Mouse (Mus musculus) E14TG2a.4 (cell line): ENCODE results near the gene Usp38.

Experiments
- H3K27me3 ChIP-seq: 2 replicates; pipeline ENCODE4 v1.6.1; 2014; ENCODE audit warnings: low read length, control low read depth; ENCODE audit not compliant: insufficient read depth
- H3K36me3 ChIP-seq: 2 replicates; pipeline ENCODE4 v1.6.1; 2014; ENCODE audit warnings: low read length, control low read depth; ENCODE audit not compliant: insufficient read depth
- H3K4me1 ChIP-seq: replicated peaks from 2 replicates; pipeline ENCODE4 v1.6.1; 2014; ENCODE audit warnings: low read depth, low read length, control low read depth
- H3K4me3 ChIP-seq: replicated peaks from 2 replicates; pipeline ENCODE4 v1.5.1; 2014; ENCODE audit warnings: mild to moderate bottlenecking, low read length
- H3K9me3 ChIP-seq: 2 replicates; pipeline ENCODE4 v1.6.1; 2014; ENCODE audit warnings: low read length, control low read depth
- CTCF ChIP-seq: conservative IDR thresholded peaks from 2 replicates; pipeline ENCODE4 v1.5.1; 2014; ENCODE audit warnings: low read length
- NANOG ChIP-seq: IDR thresholded peaks from 2 replicates; pipeline ENCODE4 v1.6.1; 2014; ENCODE audit warnings: borderline replicate concordance, low read length, mixed read lengths
- POU5F1 ChIP-seq: IDR thresholded peaks from 2 replicates; pipeline ENCODE4 v1.6.1; 2014; ENCODE audit warnings: low read length, borderline replicate concordance

The Usp38 gene

GRCm38 (mm10) chr8:80971150-80971549 lies 43.6 kb downstream of the Usp38 start:
- H3K9me3 ChIP-seq = peaks cover 5% of the 10 kb centered on the region; the same call in 1 of the 2 replicates
- TF ChIP-seq NANOG = no peak
- TF ChIP-seq CTCF = no peak
- TF ChIP-seq POU5F1 = no peak
- no peaks in the 10 kb centered on the region for H3K36me3 ChIP-seq

DNA sequence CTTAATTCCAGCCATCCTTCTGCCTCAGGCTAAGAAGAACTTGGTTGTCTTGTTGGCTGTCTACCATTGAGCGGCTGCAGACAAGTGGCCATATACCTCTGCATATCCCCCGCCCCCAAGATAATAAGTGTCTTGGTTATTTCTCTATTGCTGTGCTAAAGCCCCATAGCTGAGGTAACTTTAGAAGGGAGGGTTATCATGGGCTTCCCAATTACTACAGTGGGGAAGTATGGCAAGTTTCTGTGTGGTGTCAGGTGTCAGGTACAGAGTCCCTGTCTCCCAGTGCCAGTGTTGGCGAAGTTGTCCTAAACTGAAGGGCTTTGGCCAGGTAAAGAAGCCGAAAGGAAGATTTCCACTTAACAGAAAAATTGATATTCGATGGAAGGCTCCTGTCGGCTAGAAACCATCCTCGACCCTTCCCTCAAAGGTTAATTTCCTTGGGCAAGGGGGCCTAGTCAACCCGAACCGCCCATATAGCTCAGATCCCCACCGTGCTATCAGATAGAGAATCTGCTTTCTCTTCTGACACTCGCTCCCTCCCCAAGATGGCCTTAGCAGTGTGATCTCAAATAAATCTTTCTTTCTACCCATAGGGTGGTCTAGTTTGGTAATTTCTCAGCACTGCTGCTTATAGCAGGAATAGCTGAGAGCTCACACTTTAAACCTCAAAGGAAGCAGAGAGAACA lies 44.6 kb downstream of the Usp38 start:
- Histone ChIP-seq H3K36me3 (no peaks in the 10 kb centered on the region), H3K9me3 (peaks cover 5% of the 10 kb centered on the region; the same call in 1 of the 2 replicates), H3K4me3 (no peak overlapping the region), H3K4me1 (no peaks in the 10 kb centered on the region), H3K27me3 (no peaks in the 10 kb centered on the region)
- no peak for TF ChIP-seq CTCF
- TF ChIP-seq POU5F1 = no peak
- TF ChIP-seq NANOG = no peak

More at GRCm38 (mm10) chr8:80971150-80971549, 43.6 kb downstream of the Usp38 start:
- H3K27me3 ChIP-seq = no peaks in the 10 kb centered on the region
- H3K4me3 ChIP-seq = no peak overlapping the region
- no peaks in the 10 kb centered on the region for H3K4me1 ChIP-seq

DNA sequence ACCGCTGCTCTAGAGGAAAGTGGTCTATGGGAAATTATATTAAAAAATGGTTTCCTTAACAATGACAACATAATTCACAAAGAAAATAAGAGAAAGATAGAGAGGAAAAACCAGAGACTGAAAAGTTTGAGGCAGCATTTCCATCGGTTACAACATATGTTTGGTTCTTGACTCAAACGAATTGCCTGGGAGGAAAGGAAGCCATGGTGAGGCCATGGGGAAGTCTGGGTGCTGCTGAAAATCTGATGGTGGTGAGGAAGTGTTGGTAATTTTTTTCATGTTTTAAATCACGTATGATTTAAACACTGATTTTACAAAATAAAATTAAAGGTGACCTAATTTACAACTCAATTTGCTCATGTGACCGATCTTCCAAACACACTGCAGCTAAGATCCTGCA lies 45.3 kb downstream of the Usp38 start:
- Histone ChIP-seq H3K9me3 (peaks cover 5% of the 10 kb centered on the region; the same call in 1 of the 2 replicates), H3K36me3 (no peaks in the 10 kb centered on the region), H3K27me3 (no peaks in the 10 kb centered on the region), H3K4me3 (no peak overlapping the region), H3K4me1 (no peaks in the 10 kb centered on the region)
- TF ChIP-seq NANOG (no peak), CTCF (no peak), POU5F1 (no peak)

GRCm38 (mm10) chr8:80963095-80963494 lies 51.6 kb downstream of the Usp38 start:
- no peak for TF ChIP-seq POU5F1
- Histone ChIP-seq H3K27me3 (no peaks in the 10 kb centered on the region), H3K4me1 (0 out of 2 replicates have a peak, but pooled peaks cover 3% of the 10 kb centered on the region), H3K9me3 (no peaks in the 10 kb centered on the region), H3K36me3 (no peaks in the 10 kb centered on the region), H3K4me3 (no peak overlapping the region)

- TF ChIP-seq NANOG = no peak
- no peak for TF ChIP-seq CTCF
- no peaks in the 10 kb centered on the region for H3K9me3 ChIP-seq
- H3K4me1 ChIP-seq = 0 out of 2 replicates have a peak, but pooled peaks cover 3% of the 10 kb centered on the region
- H3K36me3 ChIP-seq = no peaks in the 10 kb centered on the region
- no peak overlapping the region for H3K4me3 ChIP-seq
- H3K27me3 ChIP-seq = no peaks in the 10 kb centered on the region
These were observed 52.1 kb downstream of the Usp38 start for GRCm38 (mm10) chr8:80962592-80962983.

GRCm38 (mm10) chr8:80961937-80962591 lies 52.7 kb downstream of the Usp38 start:
- no peaks in the 10 kb centered on the region for H3K9me3 ChIP-seq
- H3K27me3 ChIP-seq = no peaks in the 10 kb centered on the region
- H3K4me3 ChIP-seq = no peak overlapping the region
- TF ChIP-seq POU5F1 (no peak), NANOG (no peak), CTCF (no peak)
- 0 out of 2 replicates have a peak, but pooled peaks cover 3% of the 10 kb centered on the region for H3K4me1 ChIP-seq
- no peaks in the 10 kb centered on the region for H3K36me3 ChIP-seq

- no peaks in the 10 kb centered on the region for H3K27me3 ChIP-seq
- peaks cover 2% of the 10 kb centered on the region; the same call in 1 of the 2 replicates for H3K9me3 ChIP-seq
- no peak overlapping the region for H3K4me3 ChIP-seq
- H3K4me1 ChIP-seq = 0 out of 2 replicates have a peak, but pooled peaks cover 3% of the 10 kb centered on the region
- no peaks in the 10 kb centered on the region for H3K36me3 ChIP-seq
- TF ChIP-seq CTCF (no peak), POU5F1 (no peak), NANOG (no peak)
These were observed 53.6 kb downstream of the Usp38 start for GRCm38 (mm10) chr8:80961070-80961609.

- peaks cover 4% of the 10 kb centered on the region; the same call in 1 of the 2 replicates for H3K9me3 ChIP-seq
- no peaks in the 10 kb centered on the region for H3K36me3 ChIP-seq
- no peak overlapping the region for H3K4me3 ChIP-seq
- 0 out of 2 replicates have a peak, but pooled peaks cover 3% of the 10 kb centered on the region for H3K4me1 ChIP-seq
- H3K27me3 ChIP-seq = no peaks in the 10 kb centered on the region
- TF ChIP-seq POU5F1 (no peak), NANOG (no peak), CTCF (no peak)
These were observed 55.0 kb downstream of the Usp38 start for GRCm38 (mm10) chr8:80959588-80960268.
